Mouse (Mus musculus) macrophage (primary cell): ENCODE measurements around the gene Aars2. TPM values are rescaled to one million over a fixed set of nuclear protein-coding genes. Genes with fewer than 3 reads are reported as not detected.

Experiments used
- H3K27ac ChIP-seq: fragments of 350-480 bp; formaldehyde crosslinking; 2 replicates; pipeline ENCODE4 v1.9.0; 2021
- H3K36me3 ChIP-seq: fragments of 350-480 bp; formaldehyde crosslinking; 2 replicates; pipeline ENCODE4 v1.9.0; 2021; ENCODE audit errors: inconsistent target
- H3K4me3 ChIP-seq: fragments of 350-480 bp; formaldehyde crosslinking; 2 replicates; pipeline ENCODE4 v1.9.0; 2021; ENCODE audit errors: inconsistent target
- H3K79me2 ChIP-seq: fragments of 350-480 bp; formaldehyde crosslinking; 2 replicates; pipeline ENCODE4 v1.9.0; 2021; ENCODE audit errors: inconsistent target
- WGBS: methylation state at CpG from one replicate; pipeline ENCODE4 v1.1.7; 2026; ENCODE audit warnings: inconsistent platforms; ENCODE audit not compliant: missing documents; 5-methylcytosine and 5-hydroxymethylcytosine counted together
- polyA plus RNA-seq: library from polyadenylated mRNA; stranded (reverse); fragments of 250-400 nt; gene quantifications from 3 replicates; pipeline ENCODE4 v1.2.4, GENCODE M21; 2018; ENCODE audit warnings: inconsistent platforms

The Aars2 gene
- polyA plus RNA-seq, 1 experiment from 2014 or later = 1.9 TPM

- 84% methylated on average over 18 of the region's 18 CpGs for WGBS
- peaks cover 51% of the 10 kb centered on the region for H3K36me3 ChIP-seq
- no peak overlapping the region for H3K27ac ChIP-seq
- peaks cover 39% of the 10 kb centered on the region for H3K79me2 ChIP-seq
- H3K4me3 ChIP-seq = no peak overlapping the region
These were observed 59.9 kb downstream of the Aars2 start for GRCm38 (mm10) chr17:45566360-45567161.

GRCm38 (mm10) chr17:45567162-45567601 is 60.5 kb downstream of the Aars2 start:
- H3K27ac ChIP-seq = no peak overlapping the region
- peaks cover 45% of the 10 kb centered on the region for H3K79me2 ChIP-seq
- 76% methylated on average over 4 of the region's 4 CpGs for WGBS
- peaks cover 50% of the 10 kb centered on the region for H3K36me3 ChIP-seq
- H3K4me3 ChIP-seq = no peak overlapping the region

- H3K36me3 ChIP-seq = peaks cover 50% of the 10 kb centered on the region
- no peak overlapping the region for H3K4me3 ChIP-seq
- 93% methylated on average over 12 of the region's 12 CpGs for WGBS
- no peak overlapping the region for H3K27ac ChIP-seq
- H3K79me2 ChIP-seq = peaks cover 52% of the 10 kb centered on the region
These were observed 62.3 kb downstream of the Aars2 start for GRCm38 (mm10) chr17:45568990-45569389.

GRCm38 (mm10) chr17:45569999-45570398 is 63.4 kb downstream of the Aars2 start:
- no peak overlapping the region for H3K4me3 ChIP-seq
- peaks cover 45% of the 10 kb centered on the region for H3K79me2 ChIP-seq
- WGBS = 77% methylated on average over 4 of the region's 4 CpGs
- H3K27ac ChIP-seq = no peak overlapping the region
- peaks cover 50% of the 10 kb centered on the region for H3K36me3 ChIP-seq

Other genes with a start within 250 kb of the Aars2 start
- 40.7 to 63.1 TPM (median 44.3 TPM) in 3 replicates for gene Cdc5l, start 73.1 kb upstream of the Aars2 start, polyA plus RNA-seq
- 0.12 TPM in 1 of 3 replicates, not detected in the others for gene Spats1, start 31.4 kb upstream of the Aars2 start, polyA plus RNA-seq
- not detected in 3 replicates for gene Tcte1, start 16.6 kb downstream of the Aars2 start, polyA plus RNA-seq
- 0.03 TPM in 1 of 3 replicates, not detected in the others for gene Tmem151b, start 42.8 kb downstream of the Aars2 start, polyA plus RNA-seq
- gene Nfkbie, start 48.9 kb downstream of the Aars2 start, polyA plus RNA-seq = 5.5 to 11.3 TPM (median 9.9 TPM) in 3 replicates
- gene Slc35b2, start 57.0 kb downstream of the Aars2 start, polyA plus RNA-seq = 41.2 to 72.8 TPM (median 58.2 TPM) in 3 replicates
- gene Hsp90ab1, start 66.4 kb downstream of the Aars2 start, polyA plus RNA-seq = 519 to 1,022 TPM (median 909 TPM) in 3 replicates
- gene Slc29a1, start 92.8 kb downstream of the Aars2 start, polyA plus RNA-seq = 69.7 to 95.8 TPM (median 74.1 TPM) in 3 replicates
- not detected in 3 replicates for gene Mymx, start 95.3 kb downstream of the Aars2 start, polyA plus RNA-seq
- 0.37 to 0.60 TPM in 2 of 3 replicates, not detected in the other for gene Capn11, start 152.5 kb downstream of the Aars2 start, polyA plus RNA-seq
- gene Mrpl14, start 179.5 kb downstream of the Aars2 start, polyA plus RNA-seq = 20.1 to 56.1 TPM (median 46.2 TPM) in 3 replicates
- 8.2 to 10.7 TPM (median 9.7 TPM) in 3 replicates for gene Tmem63b, start 180.1 kb downstream of the Aars2 start, polyA plus RNA-seq
- gene 1600014C23Rik, start 227.0 kb downstream of the Aars2 start, polyA plus RNA-seq = not detected in 3 replicates